Mouse (Mus musculus): ENCODE data around the gene Gm28079.
"Not testable (repeated sequence)": the region's sequence is repeated elsewhere in the genome, so short reads cannot be mapped to it uniquely, and the experiment has no call there.

Gm28079 gene

GRCm38 (mm10) chrY:70014799-70015198, at the start of gene Gm28079:
TSS of gene Gm28079 (minus strand) at chrY:70014899.
- not testable (repeated sequence) for DNase-seq

Data from right cerebral cortex, postnatal 4 days (tissue).